Mouse (Mus musculus) heart, embryonic 15.5 days (tissue): Measurements from ENCODE around the gene Olfr316. TPM values are rescaled to one million over a fixed set of nuclear protein-coding genes. Genes with fewer than 3 reads are reported as not detected.

Experiments used
- ATAC-seq: fragments of 200-750 bp; cut with Nextera tagmentation; replicated peaks from 2 replicates; pipeline ENCODE4 v1.8.0; 2017; ENCODE audit warnings: low read depth, moderate TSS enrichment; ENCODE audit not compliant: insufficient number of reproducible peaks, insufficient read depth, low FRiP score
- H3K27ac ChIP-seq: fragments of 300-500 bp; sonication (generic); 2 replicates; pipeline ENCODE4 v1.5.1; 2015; ENCODE audit warnings: mild to moderate bottlenecking, inconsistent platforms
- H3K27me3 ChIP-seq: fragments of 300-500 bp; sonication (generic); 2 replicates; pipeline ENCODE4 v1.6.1; 2015; ENCODE audit warnings: inconsistent platforms
- H3K36me3 ChIP-seq: fragments of 300-500 bp; sonication (generic); 2 replicates; pipeline ENCODE4 v1.6.1; 2015; ENCODE audit warnings: mild to moderate bottlenecking, inconsistent platforms
- H3K4me1 ChIP-seq: fragments of 300-500 bp; sonication (generic); replicated peaks from 2 replicates; pipeline ENCODE4 v1.6.1; 2015; ENCODE audit warnings: inconsistent platforms
- H3K4me2 ChIP-seq: fragments of 300-500 bp; sonication (generic); 2 replicates; pipeline ENCODE4 v1.6.1; 2015; ENCODE audit warnings: inconsistent platforms, mild to moderate bottlenecking, moderate library complexity
- H3K4me3 ChIP-seq: fragments of 300-500 bp; sonication (generic); 2 replicates; pipeline ENCODE4 v1.5.1; 2015; ENCODE audit warnings: mild to moderate bottlenecking, inconsistent platforms
- H3K9ac ChIP-seq: fragments of 300-500 bp; sonication (generic); 2 replicates; pipeline ENCODE4 v1.6.1; 2015; ENCODE audit warnings: mild to moderate bottlenecking, inconsistent platforms
- H3K9me3 ChIP-seq: fragments of 300-500 bp; sonication (generic); replicated peaks from 2 replicates; pipeline ENCODE4 v1.6.1; 2016; ENCODE audit warnings: inconsistent platforms
- WGBS: fragments of 180-500 bp; shearing (Covaris S2); methylation state at CpG from one replicate; pipeline ENCODE4 v1.1.7; 2015; ENCODE audit warnings: mixed read lengths; 5-methylcytosine and 5-hydroxymethylcytosine counted together
- polyA plus RNA-seq: library from polyadenylated mRNA; unstranded; fragments of >200 nt; fragmentation: Nextera tagmentation; extraction: Ambion mirVana; gene quantifications from 2 replicates; pipeline ENCODE4 v1.2.1, GENCODE M21; 2015

The Olfr316 gene
- polyA plus RNA-seq, 1 experiment from 2014 or later, result not detected

DNA sequence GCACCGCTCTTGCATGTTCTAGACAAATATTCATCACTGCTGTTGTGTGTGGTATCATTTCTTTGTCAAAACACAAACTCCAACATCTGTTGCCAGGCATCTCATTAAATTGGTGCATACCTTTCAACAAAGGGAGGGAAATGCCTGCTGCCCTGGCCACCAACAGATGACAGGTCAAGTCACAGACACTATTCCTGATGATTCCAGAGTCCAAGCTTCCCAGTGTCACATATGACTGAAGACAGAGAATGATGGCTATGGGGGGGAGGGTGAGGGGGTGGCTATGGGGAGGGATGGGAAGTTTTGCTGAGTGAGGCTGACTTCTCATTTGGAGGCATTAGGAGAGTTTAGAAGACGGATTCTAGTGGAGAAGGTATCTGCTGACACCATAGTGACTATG lies 31.6 kb downstream of the Olfr316 start:
- Histone ChIP-seq H3K4me1 (peaks cover 6% of the 10 kb centered on the region), H3K36me3 (no peaks in the 10 kb centered on the region), H3K9ac (no peak overlapping the region), H3K4me2 (no peak overlapping the region), H3K4me3 (no peak overlapping the region), H3K27me3 (no peaks in the 10 kb centered on the region), H3K27ac (no peak overlapping the region), H3K9me3 (no peaks in the 10 kb centered on the region)
- ATAC-seq, result no peak
- WGBS, result 59% methylated on average over 2 of the region's 2 CpGs

DNA sequence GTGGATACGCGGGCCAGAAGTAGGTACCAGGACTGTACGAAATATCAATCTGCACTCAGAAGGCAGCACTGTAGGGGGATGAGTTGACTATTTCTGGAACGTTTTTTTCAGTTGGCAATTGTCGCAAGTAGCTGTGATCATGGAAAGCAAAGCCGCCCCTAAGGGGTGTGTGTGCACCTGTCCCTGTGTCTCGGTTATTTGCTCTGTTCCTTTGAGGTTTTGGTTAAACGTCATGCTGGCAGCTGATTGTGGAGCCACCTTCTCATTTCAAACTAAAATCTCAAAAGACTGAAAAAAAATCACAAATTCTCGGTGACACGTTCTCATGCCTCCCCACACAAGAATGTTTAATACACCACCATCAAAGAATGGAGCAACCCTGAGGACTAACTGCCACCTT lies 35.1 kb downstream of the Olfr316 start:
- Histone ChIP-seq H3K4me1 (peaks cover 3% of the 10 kb centered on the region), H3K27me3 (no peaks in the 10 kb centered on the region), H3K9me3 (no peaks in the 10 kb centered on the region), H3K4me2 (no peak overlapping the region), H3K36me3 (no peaks in the 10 kb centered on the region), H3K27ac (no peak overlapping the region), H3K9ac (no peak overlapping the region), H3K4me3 (no peak overlapping the region)
- ATAC-seq, result no peak
- WGBS, result 79% methylated on average over 10 of the region's 10 CpGs

DNA sequence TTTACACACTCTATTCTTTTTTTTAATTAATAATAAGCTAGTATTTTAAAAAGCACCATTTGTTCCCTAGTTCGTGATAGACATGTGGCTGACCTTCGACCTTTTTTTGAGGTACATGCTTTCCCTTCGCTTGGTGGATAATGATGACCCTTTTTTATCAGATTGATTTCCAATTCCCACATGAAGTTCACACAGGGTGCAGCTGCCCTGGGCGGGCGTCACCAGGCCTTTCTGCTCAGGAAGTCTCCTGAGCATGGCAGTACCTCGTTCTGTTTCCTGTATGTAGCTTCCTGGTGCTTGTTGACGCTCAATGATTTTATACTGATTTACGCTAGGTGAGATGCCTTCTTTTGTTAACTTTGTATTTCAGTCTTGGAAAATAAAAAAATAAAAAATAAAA lies 35.8 kb downstream of the Olfr316 start:
- Histone ChIP-seq H3K4me3 (no peak overlapping the region), H3K4me2 (no peak overlapping the region), H3K9ac (no peak overlapping the region), H3K27me3 (no peaks in the 10 kb centered on the region), H3K4me1 (no peaks in the 10 kb centered on the region), H3K36me3 (no peaks in the 10 kb centered on the region), H3K27ac (no peak overlapping the region), H3K9me3 (no peaks in the 10 kb centered on the region)
- 77% methylated on average over 8 of the region's 8 CpGs for WGBS
- no peak for ATAC-seq

DNA sequence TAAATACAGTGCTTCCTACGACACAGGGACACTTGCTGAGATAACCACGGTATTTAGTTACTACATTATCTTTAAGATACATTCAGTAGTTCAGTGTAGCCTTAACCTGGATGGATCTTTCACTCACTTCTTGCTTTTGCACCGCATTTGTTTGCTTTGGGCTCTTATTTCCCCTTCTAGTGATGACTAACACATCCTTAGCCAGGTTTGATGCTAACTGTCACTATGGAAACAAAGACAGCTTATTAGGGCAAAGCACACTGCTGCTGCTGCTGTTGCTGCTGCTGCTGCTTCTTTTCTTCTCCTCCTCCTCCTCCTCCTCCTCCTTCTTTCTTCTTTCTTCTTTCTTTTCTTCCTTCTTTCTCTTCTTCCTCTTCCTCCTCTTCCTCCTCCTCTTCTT lies 37.0 kb downstream of the Olfr316 start:
- 27% methylated on average over 3 of the region's 3 CpGs for WGBS
- H3K4me1 ChIP-seq, result no peaks in the 10 kb centered on the region
- no peaks in the 10 kb centered on the region for H3K36me3 ChIP-seq
- H3K9ac ChIP-seq, result no peak overlapping the region
- no peak overlapping the region for H3K4me2 ChIP-seq
- H3K27ac ChIP-seq, result no peak overlapping the region
- no peaks in the 10 kb centered on the region for H3K9me3 ChIP-seq
- no peak for ATAC-seq
- H3K4me3 ChIP-seq, result no peak overlapping the region
- no peaks in the 10 kb centered on the region for H3K27me3 ChIP-seq

DNA sequence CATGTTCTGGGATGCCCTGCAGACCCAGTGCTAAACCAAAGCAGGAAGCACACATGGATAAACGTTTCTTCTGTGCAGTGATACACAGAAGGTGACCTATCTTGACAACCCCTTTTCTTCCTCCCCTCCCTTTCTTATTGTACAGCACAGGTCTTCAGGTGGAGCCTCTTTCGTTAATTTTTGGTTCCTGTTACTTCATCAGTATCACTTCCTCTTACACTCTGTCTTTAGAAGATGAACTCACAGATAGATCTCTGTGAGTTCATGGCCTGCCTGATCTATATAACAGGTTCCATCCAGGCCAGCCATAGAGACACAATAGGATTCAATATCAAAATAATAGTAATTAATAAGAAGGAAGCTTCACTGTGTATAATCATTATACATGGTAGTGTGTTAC lies 37.5 kb downstream of the Olfr316 start:
- ATAC-seq, result no peak
- Histone ChIP-seq H3K9ac (no peak overlapping the region), H3K27me3 (no peaks in the 10 kb centered on the region), H3K9me3 (no peaks in the 10 kb centered on the region), H3K4me2 (no peak overlapping the region), H3K4me1 (no peaks in the 10 kb centered on the region), H3K27ac (no peak overlapping the region), H3K4me3 (no peak overlapping the region), H3K36me3 (no peaks in the 10 kb centered on the region)
- 38% methylated on average over 2 of the region's 2 CpGs for WGBS

DNA sequence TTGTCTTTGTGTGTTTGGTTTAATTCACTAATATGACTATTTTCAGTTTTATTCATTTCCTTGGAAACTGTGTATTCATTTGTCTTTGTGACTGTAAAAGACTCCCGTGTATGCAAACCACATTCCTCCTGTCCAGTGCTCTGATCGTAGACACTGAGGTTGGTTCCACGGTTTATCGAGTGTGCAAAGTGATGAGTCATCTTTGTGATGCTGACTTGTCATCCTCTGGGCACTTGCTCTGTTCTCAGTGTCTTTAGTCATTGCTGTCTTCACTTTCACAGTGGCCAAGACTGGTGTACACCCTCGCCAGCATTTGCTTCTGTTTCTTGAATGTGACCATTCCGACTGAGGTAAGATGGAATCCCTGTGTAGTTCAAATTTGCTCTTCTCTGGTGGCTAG lies 38.1 kb downstream of the Olfr316 start:
- Histone ChIP-seq H3K36me3 (no peaks in the 10 kb centered on the region), H3K9me3 (no peaks in the 10 kb centered on the region), H3K4me2 (no peak overlapping the region), H3K27me3 (no peaks in the 10 kb centered on the region), H3K4me1 (no peaks in the 10 kb centered on the region), H3K4me3 (no peak overlapping the region), H3K9ac (no peak overlapping the region), H3K27ac (no peak overlapping the region)
- ATAC-seq, result no peak
- WGBS, result 63% methylated on average over 6 of the region's 6 CpGs

DNA sequence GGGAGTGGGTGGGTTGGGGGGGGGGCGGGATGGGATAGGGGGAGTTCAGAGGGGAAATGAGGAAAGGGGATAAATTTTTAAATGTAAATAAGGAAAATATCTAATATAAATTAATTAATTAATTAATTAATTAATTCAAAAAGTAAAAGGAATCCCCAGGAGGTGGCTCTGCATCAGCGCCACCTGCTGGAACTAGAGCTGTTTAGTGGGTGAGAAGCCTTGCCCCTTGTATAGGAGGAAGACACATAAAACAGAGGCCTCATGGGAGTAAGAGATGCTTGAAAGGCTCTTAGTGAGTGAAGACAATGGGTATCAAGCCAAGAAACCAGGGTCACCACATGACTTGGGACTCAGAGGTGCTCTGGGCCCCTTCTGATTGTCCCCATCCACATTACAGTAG lies 43.3 kb downstream of the Olfr316 start:
- WGBS, result 78% methylated on average over 2 of the region's 2 CpGs
- Histone ChIP-seq H3K27ac (no peak overlapping the region), H3K9me3 (no peaks in the 10 kb centered on the region), H3K36me3 (no peaks in the 10 kb centered on the region), H3K4me2 (no peak overlapping the region), H3K27me3 (no peaks in the 10 kb centered on the region), H3K4me3 (no peak overlapping the region), H3K4me1 (no peaks in the 10 kb centered on the region), H3K9ac (no peak overlapping the region)
- no peak for ATAC-seq

DNA sequence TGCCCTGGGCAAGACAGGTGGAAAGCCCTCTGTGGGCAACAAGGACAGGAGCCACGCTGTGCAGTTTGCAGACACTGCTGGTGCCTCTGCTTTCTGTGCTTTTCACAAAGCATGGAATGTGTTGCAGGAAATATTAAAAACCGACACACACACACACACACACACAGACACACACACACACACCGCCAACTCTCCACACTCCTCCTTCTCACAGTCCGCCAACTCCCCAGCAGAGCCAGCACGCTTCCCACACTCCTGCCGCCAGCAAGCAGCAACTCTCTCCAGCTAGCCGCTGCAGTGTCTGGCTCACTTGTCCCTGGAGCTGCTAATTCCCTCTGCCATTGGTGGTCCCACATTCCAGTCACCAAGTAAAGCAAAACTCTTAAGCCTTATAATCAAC lies 44.3 kb downstream of the Olfr316 start:
- ATAC-seq, result no peak
- H3K27ac ChIP-seq, result no peak overlapping the region
- H3K4me2 ChIP-seq, result no peak overlapping the region
- no peaks in the 10 kb centered on the region for H3K36me3 ChIP-seq
- H3K27me3 ChIP-seq, result no peaks in the 10 kb centered on the region
- no peak overlapping the region for H3K9ac ChIP-seq
- no peaks in the 10 kb centered on the region for H3K9me3 ChIP-seq
- H3K4me1 ChIP-seq, result peaks cover 2% of the 10 kb centered on the region; the same call in 1 of the 2 replicates
- WGBS, result 54% methylated on average over 7 of the region's 7 CpGs
- no peak overlapping the region for H3K4me3 ChIP-seq

DNA sequence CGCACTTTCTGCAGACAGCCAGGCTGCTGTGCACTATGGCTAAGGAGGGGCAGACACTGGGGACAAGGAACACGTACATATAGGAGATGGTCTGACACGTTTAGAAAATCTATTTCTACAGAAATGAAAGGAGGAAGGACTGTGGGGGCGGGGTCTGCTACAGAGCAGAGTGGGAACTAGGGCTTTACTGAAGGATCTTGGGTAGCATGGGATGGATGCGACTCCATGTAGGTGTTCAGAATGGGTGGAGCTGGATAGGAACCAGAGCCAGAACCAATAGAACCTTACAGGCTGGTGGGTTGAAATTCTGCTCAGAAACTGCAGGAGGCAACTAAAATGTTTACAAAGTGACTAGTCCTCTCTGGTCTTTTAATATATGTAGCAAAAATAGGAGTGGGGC lies 47.2 kb downstream of the Olfr316 start:
- H3K27ac ChIP-seq, result no peak overlapping the region
- 71% methylated on average over 5 of the region's 5 CpGs for WGBS
- no peaks in the 10 kb centered on the region for H3K36me3 ChIP-seq
- peaks cover 5% of the 10 kb centered on the region; the same call in 1 of the 2 replicates for H3K4me1 ChIP-seq
- no peaks in the 10 kb centered on the region for H3K9me3 ChIP-seq
- no peaks in the 10 kb centered on the region for H3K27me3 ChIP-seq
- no peak for ATAC-seq
- no peak overlapping the region for H3K4me3 ChIP-seq
- no peak overlapping the region for H3K4me2 ChIP-seq
- no peak overlapping the region for H3K9ac ChIP-seq

DNA sequence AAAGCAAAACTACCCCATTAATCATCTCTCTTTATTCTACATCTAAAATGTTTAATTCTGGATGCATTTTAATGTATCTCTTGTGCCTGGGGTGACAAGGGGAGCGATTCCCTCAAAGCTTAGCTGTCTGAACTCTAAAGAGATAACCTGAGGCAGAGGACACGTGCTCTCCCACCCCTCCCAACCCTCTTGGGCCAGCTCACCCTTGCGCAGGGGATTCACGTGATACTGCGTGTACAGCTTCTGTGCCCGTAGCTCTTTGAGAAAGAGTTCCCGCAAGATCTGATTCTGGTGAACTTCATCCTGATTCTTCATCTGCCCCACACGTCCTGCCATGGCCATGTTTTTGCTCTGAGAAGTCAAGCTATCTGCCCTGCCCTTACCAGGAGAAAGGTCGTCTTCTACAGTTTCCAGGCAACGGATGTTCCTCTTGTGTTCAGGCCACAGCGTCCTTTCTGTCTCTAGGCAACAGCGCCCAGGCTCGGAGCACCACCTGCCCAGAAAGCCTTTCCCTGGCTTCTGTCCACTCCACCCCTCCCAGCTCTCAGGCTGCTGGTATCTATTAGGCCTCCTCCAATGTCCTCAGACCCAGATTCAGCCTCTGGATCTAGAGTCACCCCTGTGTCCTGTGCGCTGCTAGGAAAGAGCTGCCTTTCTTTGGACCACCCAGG lies 49.2 kb downstream of the Olfr316 start, which contains the start of gene Fam183b:
TSS of gene Fam183b (minus strand) at position 403 of the 671 bp plus-strand sequence.
- Histone ChIP-seq H3K27ac (no peak within 1 kb of the TSS), H3K9ac (no peak within 1 kb of the TSS), H3K4me1 (peaks cover 5% of the 10 kb centered on the region; the same call in 1 of the 2 replicates), H3K27me3 (no peaks in the 10 kb centered on the region), H3K36me3 (no peaks in the 10 kb centered on the region), H3K9me3 (no peaks in the 10 kb centered on the region), H3K4me3 (no peak within 1 kb of the TSS), H3K4me2 (peak within 1 kb of the TSS; percentile 15; the same call in 1 of the 2 replicates)
- 31% methylated on average over 14 of the region's 14 CpGs for WGBS
- ATAC-seq, result peak; percentile 55; the same call in 1 of the 2 replicates

DNA sequence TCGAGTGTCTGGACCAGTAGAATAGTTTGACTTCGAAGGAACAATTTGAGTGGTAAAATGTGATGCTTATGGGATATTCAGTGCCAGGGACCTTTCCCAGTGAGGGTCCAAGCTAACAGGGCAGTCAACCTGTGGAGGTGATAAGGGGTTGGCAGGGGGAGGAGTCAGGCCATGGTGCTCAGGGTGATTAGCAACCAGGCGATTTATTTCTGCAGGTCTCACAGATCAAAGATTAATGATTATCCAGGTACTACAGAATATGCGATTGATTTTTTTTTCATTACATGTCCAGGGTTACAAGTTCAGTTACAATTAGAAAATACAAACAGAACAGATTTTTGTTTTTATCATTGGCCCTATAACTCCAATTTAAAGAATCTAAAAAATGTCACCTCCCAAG lies 51.3 kb downstream of the Olfr316 start:
- Histone ChIP-seq H3K27ac (no peak overlapping the region), H3K36me3 (no peaks in the 10 kb centered on the region), H3K9ac (no peak overlapping the region), H3K4me1 (peaks cover 5% of the 10 kb centered on the region; the same call in 1 of the 2 replicates), H3K4me3 (no peak overlapping the region), H3K9me3 (no peaks in the 10 kb centered on the region), H3K27me3 (no peaks in the 10 kb centered on the region), H3K4me2 (no peak overlapping the region)
- 69% methylated on average over 4 of the region's 4 CpGs for WGBS
- ATAC-seq, result no peak

DNA sequence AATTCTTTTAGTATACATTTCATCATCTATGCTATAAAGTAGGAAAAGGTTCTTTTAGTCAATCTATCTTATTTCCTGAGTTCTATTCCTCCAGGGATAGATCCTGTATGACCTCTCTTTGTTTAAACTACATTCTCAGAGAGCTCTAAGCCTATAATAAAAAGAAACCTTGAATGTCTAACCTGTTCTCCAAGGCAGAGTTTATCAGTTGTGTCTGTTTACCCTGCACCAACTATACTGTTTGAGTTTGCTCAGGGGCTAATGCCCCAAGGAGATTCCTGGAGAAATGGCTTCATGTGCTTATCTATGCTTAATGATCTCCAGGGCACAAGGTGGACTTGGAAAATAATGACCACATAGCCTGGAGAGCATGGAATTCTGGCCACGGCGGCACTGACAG lies 51.9 kb downstream of the Olfr316 start:
- no peaks in the 10 kb centered on the region for H3K9me3 ChIP-seq
- 55% methylated on average over 2 of the region's 2 CpGs for WGBS
- H3K4me2 ChIP-seq, result no peak overlapping the region
- H3K9ac ChIP-seq, result no peak overlapping the region
- no peaks in the 10 kb centered on the region for H3K27me3 ChIP-seq
- H3K4me3 ChIP-seq, result no peak overlapping the region
- H3K36me3 ChIP-seq, result no peaks in the 10 kb centered on the region
- H3K27ac ChIP-seq, result no peak overlapping the region
- ATAC-seq, result no peak
- peaks cover 5% of the 10 kb centered on the region; the same call in 1 of the 2 replicates for H3K4me1 ChIP-seq
